Mouse (Mus musculus): ENCODE data around the gene Fgfr2.

Fgfr2 gene

DNA sequence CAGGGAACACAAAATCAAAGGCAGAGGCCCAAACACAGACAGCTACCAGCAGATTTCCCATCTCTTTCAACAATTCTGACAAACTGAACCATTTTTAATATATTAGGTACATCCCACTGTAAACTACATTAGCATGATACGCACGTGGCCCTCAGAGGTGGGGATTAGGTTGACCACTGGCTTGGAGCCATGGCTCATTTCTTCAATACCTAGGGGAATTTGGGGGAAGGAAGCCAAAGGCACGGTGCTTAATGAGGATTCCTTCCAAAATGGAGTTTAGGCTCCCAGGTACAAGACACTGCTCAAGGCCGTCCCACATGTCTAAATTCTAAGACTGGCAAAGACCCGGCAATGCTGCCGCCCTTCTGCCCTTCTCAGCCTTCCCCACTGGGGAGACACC lies 120.9 kb downstream of the Fgfr2 start:
- no peak for DNase-seq

DNA sequence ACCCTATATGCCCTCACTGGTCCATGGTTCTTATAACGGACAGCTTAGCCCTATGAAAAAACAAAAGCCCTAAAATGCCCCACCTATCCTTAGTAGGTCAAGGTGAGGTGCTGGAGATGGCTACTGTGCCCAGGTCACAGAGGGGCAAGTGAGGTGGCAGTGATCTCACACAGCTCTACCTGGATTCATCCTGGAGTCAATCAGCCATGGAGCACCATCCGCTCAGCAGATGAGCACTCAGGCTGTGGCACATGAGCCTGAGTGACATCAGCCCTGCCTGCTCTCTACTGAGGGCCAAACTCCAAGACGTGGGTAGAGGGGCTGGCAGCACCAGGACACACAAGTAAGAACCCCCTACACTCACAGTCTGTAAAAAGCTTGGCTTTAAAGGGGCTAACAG lies 121.8 kb downstream of the Fgfr2 start:
- DNase-seq = no peak

DNA sequence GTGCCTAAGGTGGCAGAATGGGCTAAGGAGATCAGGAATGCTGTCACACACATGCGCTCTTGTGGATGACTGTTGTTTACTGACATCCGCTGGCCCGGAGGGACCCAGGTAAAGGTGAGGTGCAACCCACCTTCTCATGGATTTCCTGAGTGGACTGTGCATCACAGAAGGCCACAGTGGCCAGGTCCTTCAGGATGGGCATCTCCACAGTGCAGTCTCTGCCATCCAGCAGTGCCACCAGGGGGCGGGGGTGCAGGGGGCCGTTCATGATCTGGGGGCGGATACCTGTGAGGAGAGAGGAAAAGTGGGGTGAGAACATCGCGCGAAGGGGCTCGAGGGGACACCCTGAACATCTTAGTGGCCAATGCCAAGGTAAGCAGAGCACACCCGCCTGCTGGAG lies 124.1 kb downstream of the Fgfr2 start:
- no peak for DNase-seq

DNA sequence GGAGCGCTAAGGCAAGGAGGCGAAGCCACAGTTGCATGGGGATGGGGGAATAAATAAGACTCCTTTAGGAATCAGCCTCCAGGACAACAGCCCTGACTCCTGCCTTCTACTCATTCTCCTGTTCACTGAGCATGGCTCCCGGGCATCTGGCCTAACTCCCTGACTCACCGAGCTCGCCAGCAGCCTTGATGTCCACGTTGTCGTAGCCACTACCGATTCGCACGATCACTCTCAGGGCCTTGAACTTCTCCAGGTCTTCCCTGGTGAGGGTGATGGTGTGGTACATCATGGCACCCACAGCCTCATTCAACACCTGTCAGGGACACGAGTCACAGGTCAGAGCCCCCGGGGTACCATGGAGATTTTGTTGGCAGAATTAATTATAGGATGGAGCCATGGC lies 124.5 kb downstream of the Fgfr2 start:
- DNase-seq = no peak

DNA sequence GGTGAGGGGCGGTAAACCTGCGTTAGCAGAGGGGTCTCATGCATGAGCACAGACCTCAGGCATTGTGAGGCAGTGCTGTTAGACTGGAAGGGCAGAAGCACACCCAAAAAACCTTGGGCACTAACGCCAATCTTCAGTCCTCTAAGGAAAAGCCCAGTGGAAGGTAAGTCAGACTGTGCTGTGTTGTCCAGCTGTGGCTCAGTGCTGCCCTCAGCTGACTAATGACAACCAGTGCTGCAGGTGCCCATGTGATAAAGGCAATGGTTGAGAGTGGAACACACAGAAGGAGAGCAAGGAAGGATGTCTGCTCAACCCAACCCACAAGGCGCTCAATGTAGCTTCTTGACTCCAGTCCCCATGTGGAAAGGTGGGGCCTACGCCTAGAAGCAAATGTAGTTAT lies 126.8 kb downstream of the Fgfr2 start:
- DNase-seq = no peak

DNA sequence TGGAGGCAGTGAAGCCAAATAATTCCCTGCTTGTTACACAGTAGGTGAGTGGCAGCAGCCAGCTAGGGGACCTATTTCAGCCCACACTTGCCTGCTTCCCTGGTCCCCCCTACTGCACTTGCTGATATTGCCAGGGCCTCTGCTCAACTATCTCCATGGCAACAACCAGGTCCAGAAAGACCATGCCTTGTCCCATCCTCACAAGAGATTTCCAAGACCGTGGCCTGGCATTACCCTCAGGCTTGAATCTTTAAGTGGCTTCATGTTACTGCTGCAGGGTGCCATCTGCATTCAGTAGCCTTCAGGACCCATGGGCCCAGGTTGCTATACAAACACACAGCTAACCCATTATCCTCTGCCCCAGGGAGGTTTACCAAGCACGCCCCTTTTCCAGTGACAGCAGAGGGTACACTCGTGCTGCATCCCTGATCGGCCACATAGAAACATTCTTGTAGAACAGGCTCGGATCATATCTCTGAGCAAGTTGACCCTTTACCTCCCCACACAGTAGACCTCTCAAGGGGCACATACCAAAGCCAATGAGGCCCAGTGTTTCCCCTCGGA lies 128.4 kb downstream of the Fgfr2 start:
- DNase-seq = no peak

DNA sequence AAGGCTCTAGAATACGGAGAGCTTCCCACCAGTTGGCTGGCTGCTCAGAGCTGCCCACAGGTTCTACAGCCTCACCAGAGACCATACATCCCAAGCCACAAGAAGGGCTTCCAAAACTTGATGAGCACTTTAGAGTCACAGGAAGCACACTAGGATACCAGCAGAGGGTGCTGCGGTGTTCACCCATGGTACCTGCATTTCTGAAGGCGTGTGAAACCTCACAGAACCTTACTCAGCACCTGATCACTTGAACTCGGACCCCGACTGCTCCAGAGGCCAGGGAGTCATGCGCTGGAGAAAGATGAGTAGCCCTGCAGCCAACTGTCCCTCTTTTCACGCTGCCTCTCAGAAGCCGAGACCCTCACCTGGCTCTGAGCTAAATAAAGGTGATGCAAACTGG lies 129.0 kb downstream of the Fgfr2 start:
- DNase-seq = no peak

DNA sequence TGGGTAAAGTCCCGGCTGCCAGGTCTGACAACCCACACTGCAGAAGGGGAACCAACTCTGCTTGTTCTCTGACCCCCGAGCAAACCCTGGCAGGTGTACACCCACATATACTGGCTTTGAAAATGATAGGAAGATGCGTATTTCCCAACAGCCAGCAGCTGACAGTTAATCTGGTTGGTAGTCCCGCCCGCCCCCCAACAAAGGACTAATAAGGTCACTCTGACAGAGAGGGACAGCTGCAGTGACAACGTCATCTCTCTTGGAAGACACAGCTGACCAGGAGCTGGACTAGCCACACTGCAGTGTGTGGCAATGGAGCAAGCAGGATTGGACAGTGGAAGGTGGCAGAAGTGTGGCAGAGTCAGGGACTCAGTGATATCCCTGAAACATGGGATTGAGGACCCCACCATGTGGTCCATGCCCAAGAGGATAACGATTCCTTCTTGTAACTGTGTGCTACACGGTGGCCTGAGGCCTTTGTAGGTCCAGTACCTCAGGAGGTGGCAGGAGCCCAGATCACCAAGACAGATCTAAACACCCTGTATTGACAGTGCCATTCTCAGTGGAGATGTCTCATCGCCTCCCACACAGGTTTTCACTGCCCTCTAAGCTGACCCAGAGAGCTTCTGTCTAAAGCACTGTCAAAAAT lies 130.1 kb downstream of the Fgfr2 start:
- DNase-seq = no peak

DNA sequence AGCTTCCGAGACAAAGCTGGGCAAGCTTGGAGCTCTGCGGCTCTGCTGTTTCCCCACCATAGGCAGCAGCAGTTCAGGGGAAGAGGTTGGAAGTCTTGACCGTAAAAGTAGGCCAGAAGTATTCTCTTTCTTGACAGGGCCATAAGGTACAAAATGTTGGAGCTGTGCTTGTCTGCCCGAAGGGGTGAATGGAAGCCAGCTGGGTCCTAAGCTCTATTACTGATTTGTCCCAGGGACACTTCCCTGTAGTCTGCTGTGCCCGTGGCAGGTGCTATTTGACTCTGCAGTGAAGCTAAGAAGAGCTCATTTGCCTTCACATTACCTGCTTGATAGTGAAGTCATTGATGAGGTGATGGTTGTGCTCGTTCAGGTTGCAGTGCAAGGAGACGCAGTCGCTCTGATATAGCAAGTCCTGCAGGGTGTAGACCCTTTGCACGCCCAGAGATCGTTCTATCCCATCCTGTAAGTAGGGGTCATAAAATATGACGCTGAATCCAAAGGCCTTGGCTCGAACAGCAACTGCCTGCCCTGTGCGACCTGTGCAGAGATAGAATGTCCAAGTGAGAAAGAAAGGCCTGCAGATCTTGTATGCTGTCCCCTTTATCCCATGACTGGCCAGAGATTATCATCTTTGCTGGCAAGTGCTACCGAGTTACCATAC lies 131.8 kb downstream of the Fgfr2 start:
- DNase-seq = no peak

DNA sequence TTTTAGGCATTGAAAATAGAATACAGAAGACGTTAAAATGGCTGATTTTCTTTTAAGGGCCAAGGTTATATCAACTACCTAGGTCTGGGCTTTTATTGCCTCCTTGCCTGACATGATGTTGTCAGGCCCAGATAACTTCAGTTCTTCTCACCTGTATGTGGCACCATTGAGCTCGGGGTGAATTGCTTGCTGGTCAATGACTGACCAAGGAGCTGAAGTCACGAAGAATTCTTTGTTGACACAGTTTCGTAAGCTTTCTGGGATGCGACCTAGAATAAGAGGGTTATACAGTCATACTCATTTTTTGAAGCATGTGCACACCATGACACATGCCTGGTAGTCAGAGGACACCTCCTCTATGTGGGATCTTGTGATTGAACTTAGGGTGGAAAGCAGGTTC lies 133.3 kb downstream of the Fgfr2 start:
- DNase-seq = no peak

DNA sequence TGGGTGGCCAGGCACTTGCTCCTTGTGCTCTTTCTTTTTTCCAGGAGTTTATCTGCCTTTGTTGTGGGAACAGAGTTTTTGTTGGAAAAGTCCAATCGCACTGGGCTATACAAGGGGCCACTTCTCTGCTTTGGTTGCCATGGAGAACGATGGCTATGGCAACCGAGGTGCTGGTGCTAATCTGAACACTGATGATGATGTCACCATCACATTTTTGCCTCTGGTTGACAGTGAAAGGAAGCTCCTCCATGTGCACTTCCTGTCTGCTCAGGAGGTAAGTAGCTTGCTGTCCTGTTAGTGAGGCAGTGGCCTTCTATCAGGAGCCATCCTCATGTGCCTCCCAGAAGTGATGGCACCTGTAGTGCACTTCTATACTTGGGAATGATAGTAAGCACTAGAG lies 140.5 kb downstream of the Fgfr2 start:
- no peak for DNase-seq

DNA sequence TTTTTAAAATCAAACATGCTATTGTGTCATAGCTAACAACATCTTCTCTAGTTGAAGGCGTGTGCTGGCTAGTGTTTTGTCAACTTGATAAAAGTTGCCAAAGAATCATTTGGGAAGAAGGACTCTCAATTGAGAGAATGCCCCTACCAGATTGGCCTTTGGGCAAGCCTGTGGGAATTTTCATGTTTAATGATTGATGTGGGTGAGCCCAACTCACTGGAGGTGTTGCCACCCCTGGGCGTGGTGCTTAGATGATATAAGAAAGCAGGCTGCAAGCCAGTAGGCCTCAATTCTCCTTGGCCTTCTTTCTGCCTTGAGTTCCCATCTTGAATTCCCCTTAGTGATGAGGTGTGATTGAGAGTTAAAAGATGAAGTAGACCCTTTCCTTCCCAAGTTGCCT lies 145.2 kb downstream of the Fgfr2 start:
- no peak for DNase-seq

DNA sequence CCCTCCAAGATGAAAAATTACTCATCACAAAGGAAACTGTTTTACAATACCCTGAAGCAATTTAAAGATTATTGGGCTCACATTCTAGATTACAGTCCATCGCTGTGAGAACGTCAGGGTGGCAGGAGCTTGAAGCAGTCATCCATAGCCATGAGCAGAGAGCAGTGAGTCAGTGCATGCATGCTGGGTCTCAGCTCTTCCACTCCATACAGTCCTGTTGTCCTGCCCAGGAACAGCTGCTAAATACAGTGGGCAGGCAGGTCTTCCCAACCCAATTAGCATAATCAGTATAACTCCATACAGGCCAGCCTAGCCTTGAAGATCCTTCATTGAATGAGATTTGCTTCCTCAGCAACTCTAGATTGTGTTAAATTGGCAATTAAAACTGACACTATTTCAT lies 147.1 kb downstream of the Fgfr2 start:
- no peak for DNase-seq

DNA sequence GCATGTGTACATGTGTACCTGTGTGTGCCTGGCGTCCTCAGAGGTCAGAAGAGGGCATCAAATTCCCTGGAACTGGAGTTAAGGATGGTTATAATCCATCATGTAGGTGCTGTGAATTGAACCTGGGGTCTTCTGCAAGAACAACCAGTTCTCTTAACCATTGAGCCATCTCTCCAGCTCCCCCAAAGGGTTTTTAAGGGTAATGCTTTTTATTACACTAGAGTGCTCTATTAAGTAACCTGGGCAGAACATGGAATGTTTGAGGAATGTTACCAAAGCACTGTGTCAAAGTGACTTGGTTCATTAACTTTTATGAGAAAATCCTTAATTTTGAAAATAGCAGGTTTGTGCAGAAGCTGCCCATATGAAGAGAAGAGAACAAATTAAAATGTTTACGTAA lies 151.1 kb downstream of the Fgfr2 start:
- DNase-seq = no peak

DNA sequence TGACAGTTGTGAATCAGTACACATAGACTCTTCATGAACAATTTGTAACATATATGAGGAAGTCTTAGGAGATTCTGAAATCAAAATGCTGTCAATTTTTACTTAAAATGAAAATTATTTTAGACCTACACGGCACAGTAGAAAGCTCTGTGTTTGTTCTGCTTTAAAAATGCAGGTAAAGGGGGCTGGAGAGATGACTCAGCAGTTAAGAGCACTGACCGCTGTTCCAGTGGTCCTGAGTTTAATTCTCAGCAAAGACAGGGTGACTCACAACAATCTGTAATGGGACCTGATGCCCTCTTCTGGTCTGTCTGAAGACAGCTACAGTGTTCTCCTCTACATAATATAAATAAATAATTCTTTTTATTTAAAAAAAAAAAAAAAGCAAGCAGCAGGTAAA lies 157.4 kb downstream of the Fgfr2 start:
- no peak for DNase-seq

DNA sequence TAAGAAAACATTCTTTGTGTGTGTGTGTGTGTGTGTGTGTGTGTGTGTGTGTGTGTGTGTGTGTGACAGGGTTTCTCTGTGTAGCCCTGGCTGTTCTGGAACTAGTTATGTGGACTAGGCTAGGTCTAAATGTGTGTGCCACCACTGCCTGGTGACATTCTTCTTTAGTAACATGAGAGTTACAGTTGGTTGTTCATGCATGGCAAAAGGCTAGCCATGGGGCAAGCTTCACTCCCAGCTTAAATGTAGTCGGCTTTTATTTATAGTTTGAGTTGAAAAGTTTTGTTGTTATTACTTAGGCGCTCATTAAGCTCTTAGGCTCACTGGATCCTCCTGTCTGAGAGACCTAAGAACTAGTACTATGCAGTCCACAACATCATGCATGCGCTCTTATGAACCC lies 158.8 kb downstream of the Fgfr2 start:
- DNase-seq = no peak

DNA sequence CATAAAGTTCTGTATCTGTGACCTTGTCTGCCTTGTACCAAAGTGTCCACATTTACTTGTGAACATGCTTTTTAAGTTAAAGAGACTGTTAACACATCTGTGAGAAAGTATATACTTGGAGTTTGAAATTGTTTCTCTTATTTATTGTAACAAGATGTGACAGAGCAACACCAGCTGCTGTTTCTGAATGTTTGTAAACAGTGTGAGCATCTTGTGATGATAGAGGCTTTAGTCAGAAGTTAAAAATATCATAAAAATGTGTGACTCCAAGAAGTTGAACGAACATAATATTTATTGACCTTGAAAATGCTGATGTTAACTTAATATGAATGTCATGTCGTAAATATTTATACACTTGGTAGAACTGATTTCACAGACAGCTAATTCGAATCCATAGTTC lies 172.5 kb downstream of the Fgfr2 start:
- no peak for DNase-seq

DNA sequence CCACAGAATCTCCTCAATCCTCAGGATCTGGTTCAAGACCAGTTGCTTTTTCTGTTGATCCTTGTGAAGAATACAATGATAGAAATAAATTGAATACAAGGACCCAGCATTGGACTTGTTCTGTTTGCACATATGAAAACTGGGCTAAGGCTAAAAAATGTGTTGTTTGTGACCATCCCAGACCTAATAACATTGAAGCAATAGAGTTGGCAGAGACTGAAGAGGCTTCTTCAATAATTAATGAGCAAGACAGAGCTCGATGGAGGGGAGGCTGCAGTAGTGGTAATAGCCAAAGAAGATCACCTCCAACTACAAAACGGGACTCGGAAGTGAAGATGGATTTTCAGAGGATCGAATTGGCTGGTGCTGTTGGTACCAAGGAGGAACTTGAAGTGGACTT lies 173.2 kb downstream of the Fgfr2 start:
- no peak for DNase-seq

DNA sequence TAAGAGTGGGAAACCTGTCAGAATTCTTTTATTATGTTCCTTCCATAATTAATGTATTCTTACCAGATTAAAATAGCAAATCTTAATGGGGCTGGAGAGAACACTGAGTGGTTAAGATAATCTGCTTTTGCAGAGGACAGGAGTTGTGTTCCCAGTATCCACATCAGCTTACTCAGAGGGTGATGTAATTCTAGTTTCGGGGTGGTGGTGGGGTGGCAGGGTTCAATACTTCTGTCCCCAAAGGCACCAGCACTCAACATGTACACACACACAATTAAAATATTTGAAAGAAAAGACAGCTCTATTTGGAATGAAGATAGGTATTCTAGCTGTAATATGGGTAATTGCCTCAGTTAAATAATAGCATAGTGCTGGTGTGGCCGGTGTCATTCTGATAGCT lies 182.6 kb downstream of the Fgfr2 start:
- no peak for DNase-seq

DNA sequence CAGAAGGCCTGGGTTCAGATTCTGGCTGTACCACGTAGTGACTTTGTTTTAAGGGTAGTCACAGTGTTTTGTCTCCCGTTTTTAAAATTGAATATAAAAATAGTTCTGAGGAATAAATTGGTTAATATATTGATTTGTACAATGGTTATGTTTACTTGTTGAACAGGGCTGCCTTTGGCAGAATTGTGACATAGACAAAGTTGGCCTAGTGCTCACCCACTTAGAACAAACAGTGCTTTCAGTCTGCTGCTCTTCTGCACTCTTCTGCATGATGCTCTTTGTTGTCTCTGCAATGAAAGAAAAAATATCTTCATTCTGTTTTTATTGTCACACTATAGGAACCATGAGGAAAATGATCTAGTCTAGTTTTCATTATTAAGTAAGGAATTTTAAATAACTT lies 184.0 kb downstream of the Fgfr2 start:
- no peak for DNase-seq

DNA sequence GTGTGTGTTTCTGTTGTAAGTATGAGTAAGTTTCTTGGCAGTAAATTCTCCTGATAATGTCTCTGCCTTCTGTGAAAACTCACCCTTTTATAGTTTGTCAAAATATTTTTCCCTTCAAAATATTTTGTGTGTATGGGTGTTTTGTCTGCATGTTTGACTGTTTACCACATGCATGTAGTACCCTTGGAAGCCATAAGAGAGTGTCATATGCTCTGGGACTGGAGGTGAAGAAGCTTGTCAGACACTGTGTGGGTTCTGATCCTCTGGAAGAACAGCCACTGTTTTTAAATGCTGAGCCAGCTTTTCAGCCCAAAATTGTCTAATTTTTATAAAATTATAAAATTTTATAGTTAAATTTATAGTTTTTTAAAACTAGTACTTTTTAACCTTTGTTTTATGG lies 188.4 kb downstream of the Fgfr2 start:
- no peak for DNase-seq

DNA sequence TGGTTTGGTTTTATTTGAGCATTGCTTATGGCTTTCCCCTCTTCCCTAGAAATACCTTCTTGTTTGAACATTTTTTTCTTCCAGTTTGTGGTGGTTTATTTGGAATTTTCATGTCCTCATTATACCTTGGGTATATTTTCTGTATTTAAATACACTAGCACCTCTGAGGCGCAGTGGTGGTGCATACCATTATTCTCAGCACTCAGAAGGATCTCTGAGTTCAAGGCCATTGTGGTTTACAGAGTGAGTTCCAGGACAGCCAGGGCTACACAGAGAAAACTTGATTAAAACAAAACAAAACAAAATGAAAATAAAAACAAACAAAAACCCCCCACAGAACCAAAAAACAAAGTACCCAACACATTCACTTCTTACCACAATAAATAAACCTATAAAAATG lies 189.8 kb downstream of the Fgfr2 start:
- no peak for DNase-seq

DNA sequence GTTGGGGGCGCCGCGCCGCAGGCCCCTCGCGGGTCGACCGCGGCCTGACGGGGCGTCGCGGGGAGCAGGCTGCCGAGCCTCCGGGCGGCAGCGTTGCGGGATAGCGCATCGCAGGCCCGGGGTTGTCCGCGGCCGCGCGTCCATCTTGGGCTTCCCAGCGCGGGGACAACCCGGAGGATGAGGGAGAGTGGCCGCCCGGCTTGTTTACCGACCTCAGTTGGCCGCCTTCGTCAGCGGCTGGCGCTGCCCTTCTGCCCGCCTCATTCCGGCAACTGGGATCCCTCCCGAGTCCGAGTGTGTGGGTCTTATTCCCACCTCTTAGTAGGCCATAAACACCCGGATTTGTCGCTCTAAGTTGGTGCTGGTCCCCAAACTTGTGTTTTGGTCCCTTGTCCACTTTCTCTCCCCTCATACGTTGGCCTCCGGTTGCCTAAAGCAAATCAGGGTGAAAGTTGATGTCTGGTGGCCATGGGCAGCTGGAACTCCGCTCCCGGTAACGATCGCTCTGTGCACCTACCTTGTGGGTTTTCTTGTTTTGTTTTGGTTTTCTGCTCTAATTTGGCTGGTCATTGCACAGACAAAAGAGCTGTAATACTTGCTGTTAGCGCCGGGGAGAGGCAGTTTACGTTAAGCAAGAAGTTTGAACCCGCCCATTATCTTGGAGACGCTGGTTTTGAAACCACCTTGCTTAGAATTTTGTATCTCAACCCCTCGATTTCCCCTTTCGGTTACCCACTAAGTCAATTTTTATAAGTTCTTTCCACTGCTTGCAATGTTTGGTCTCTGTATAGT lies 191.4 kb downstream of the Fgfr2 start:
- peak; percentile 45 for DNase-seq

Data from kidney, adult 11 months (tissue).